Mouse (Mus musculus) left cerebral cortex, adult 8-10 months (tissue): ENCODE measurements around the gene Atn1. TPM values are rescaled to one million over a fixed set of nuclear protein-coding genes. Genes with fewer than 3 reads are reported as not detected.
A peak's percentile ranks its signal among the peaks of the same experiment; 100 is the strongest.

Experiments
- DNase-seq, 2 experiments: peaks; one replicate each; pipeline ENCODE4 v3.0.0; 2022; ENCODE audit warnings: low spot score in 2 of 2
- microRNA-seq, 2 experiments: library from miRNA; unstranded; fragments of <30 nt; microRNA quantifications; one replicate each; pipeline ENCODE4 v1.2.0; 2022
- total RNA-seq, 4 experiments: library from RNA; stranded (reverse); gene quantifications; 2 replicates each; pipeline ENCODE4 v1.2.4; 2022

Gene Atn1
- total RNA-seq, 4 experiments from 2014 or later = 146 to 166 (median 159) TPM

DNA sequence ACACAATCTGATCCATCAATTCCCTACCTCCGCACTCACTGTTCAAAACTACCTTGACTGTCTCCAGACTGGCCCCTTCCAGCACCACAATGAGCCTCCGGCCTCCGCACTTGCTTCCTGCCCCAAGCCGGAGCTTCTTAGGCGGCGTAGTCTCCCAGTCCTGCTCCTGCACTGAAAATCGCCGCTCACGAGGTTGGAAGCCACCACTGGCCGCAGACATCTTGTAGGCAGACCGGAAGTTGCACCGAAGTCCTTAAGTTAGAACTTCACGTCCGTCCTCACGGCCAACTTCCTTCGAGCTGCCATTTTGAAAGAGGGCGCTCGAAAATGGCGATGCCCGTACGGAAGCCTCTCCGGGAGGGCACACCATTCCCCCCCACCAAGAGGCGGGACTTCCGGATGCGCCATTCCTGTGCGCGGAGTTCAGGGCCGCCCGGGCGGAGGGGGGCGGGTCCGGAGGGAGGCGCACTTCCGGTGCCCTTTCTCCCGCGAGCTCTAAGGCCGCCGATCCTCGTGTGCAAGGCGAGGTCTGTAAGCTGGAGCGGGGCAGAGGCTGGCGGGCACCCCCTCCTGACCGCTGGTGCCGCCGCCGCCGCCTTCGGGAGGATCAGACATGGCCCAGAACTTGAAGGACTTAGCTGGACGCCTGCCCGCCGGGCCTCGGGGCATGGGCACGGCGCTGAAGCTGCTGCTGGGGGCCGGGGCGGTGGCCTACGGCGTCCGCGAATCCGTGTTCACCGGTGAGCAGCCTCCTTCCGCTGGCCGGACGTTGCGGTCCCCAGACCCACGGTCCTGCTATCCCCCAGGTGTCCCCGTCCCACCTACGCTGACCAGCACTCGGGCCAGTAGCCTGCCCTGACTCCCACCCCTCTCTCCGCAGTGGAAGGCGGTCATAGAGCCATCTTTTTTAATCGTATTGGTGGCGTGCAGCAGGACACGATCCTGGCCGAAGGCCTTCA, 44.2 kb downstream of the Atn1 start, which contains the start of the genes Emg1 and Phb2:
Gene Emg1 (minus strand): TSS at position 355 of the 959 bp plus-strand sequence.
Gene Phb2 (plus strand): TSS at position 513 of the 959 bp plus-strand sequence.
- peak; percentile 93 to 97 for DNase-seq

- DNase-seq = no peak
Measured at GRCm38 (mm10) chr6:124708289-124708889, 47.9 kb downstream of the Atn1 start.

- DNase-seq = no peak
Measured at GRCm38 (mm10) chr6:124706061-124706627, 50.2 kb downstream of the Atn1 start.

DNA sequence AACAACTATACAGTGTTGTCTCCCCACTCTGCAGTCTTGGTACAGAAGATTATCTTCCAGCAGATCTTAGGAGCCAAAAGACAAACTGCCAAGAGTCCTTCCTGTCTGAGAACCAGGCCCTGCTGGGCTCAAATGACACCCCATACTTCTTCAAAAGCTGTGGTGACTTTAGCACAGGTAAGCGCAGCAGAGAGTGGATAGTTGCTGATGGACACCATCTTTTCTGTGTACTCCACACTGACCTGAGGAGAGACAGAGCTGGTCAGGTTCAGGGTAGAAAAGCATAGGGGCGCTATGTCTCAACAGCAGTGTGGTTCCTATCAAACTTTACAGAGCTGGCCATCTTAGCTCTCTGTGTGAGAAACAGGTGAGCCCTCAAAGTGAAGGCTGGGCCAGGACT, 51.9 kb downstream of the Atn1 start:
- no peak for DNase-seq

GRCm38 (mm10) chr6:124703789-124704188, 52.5 kb downstream of the Atn1 start:
- no peak for DNase-seq

GRCm38 (mm10) chr6:124702784-124703103, 53.6 kb downstream of the Atn1 start:
- peak; percentile 54 to 61 for DNase-seq

DNA sequence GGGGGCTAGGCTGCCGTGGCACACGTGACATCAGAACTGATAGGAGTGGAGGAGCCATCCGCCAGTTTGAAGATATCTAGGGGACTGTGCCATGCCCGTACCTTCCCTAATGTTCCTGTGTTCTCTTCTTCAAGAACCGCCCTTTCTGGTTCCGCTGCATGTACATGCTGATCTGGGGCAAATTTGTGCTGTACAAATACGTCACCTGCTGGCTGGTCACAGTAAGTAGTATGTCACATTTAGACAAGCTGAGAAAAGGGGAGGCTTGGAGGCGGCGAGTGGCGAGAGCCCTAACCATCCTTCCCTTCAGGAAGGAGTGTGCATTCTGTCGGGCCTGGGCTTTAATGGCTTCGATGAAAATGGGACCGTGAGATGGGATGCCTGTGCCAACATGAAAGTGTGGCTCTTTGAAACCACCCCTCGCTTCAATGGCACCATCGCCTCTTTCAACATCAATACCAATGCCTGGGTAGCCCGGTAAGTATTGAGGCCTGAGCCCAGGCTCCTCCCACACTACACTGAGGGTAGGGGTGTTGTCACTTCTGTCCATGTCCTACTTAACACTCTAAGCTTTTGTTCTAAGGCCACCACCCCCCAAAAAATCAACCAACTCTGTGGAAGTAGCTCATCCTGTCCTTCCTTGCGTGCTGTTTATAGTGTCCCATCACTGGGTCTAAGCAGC, 54.1 kb downstream of the Atn1 start:
- no peak for DNase-seq

DNA sequence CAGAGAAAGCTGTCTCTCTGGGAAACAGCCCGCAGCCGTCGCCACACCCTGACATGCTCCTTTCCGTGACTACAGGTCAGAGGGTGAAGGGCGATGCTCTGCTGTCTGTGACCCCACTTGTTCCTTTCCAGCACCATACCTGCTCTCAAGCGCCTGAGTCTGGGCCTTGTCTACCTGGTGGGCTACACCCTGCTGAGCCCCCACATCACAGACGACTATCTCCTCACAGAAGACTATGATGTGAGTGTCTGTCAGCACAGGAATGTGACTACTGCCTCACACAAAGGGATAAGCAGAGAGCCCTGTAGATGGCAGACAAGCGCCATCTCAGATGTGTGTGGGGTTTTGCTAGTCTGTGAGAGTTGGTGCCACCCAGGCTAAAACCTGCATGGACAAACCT, 55.0 kb downstream of the Atn1 start:
- no peak for DNase-seq

GRCm38 (mm10) chr6:124699962-124700610, 56.2 kb downstream of the Atn1 start:
- peak in 1 of 2 experiments; percentile 75 for DNase-seq

GRCm38 (mm10) chr6:124699366-124699765, 57.0 kb downstream of the Atn1 start:
- DNase-seq = no peak

DNA sequence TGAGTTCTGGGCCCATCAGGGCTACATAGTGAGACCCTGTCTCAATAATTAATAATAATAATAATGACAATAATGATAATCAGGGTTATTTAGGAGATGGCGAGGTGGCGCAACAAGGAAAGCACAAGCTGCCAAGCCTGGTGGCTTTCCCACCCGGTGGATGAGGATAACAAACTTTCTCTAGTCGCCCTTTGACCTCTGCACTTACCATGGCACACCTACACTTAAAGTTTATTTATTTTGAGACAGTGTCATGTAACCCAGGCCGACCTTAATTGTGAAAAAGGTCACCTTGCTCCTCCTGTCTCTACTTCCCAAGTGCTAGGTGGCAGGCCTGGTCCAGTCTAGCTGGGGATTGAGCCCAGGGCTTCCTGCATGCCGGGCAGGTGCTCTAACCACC, 57.6 kb downstream of the Atn1 start:
- no peak for DNase-seq

GRCm38 (mm10) chr6:124696441-124697150, 59.7 kb downstream of the Atn1 start:
- DNase-seq = no peak

GRCm38 (mm10) chr6:124694166-124694955, 62.0 kb downstream of the Atn1 start:
- peak in 1 of 2 experiments; percentile 76 for DNase-seq

- no peak for DNase-seq
Measured at GRCm38 (mm10) chr6:124693243-124693981, 62.9 kb downstream of the Atn1 start.

Small RNA genes within 50 kb of the gene (microRNA-seq; reads per million reads assigned to microRNA genes)
- gene Mir141 (2.9 to 10.4 reads per million in 2 experiments), gene Mir200c (47.2 to 64.3 reads per million in 2 experiments)

Other genes with a start within 250 kb of the Atn1 start
- gene C1ra, start 244.1 kb downstream of the Atn1 start, total RNA-seq = 1 to 10 TPM; 1.7 to 2.2 (median 1.9) TPM
- 1 to 10 TPM in 3 of 4 experiments, under 1 TPM in 1; 0.93 to 3.0 (median 1.2) TPM for gene C1s1, start 214.2 kb downstream of the Atn1 start, total RNA-seq
- gene C1rb, start 186.2 kb downstream of the Atn1 start, total RNA-seq = not detected
- under 1 TPM in 3 of 4 experiments, not detected in 1; 0.22 to 0.23 (median 0.23) TPM for gene C1s2, start 120.4 kb downstream of the Atn1 start, total RNA-seq
- 10 to 100 TPM; 22.6 to 34.6 (median 26.1) TPM for gene Lpcat3, start 93.5 kb downstream of the Atn1 start, total RNA-seq
- gene Emg1, start 44.3 kb downstream of the Atn1 start, total RNA-seq = 10 to 100 TPM; 41.0 to 48.1 (median 43.4) TPM
- gene Phb2, start 44.2 kb downstream of the Atn1 start, total RNA-seq = 100 to 1,000 TPM; 111 to 126 (median 116) TPM
- gene Ptpn6, start 17.8 kb downstream of the Atn1 start, total RNA-seq = 10 to 100 TPM in 2 of 4 experiments, 1 to 10 TPM in 2; 2.3 to 15.0 (median 7.9) TPM
- gene Grcc10, start 15.2 kb downstream of the Atn1 start, total RNA-seq = 100 to 1,000 TPM; 301 to 323 (median 310) TPM
- not detected for gene Gm45234, start 503 bp downstream of the Atn1 start, total RNA-seq
- 1,000 to 10,000 TPM; 1,117 to 1,267 (median 1,165) TPM for gene Eno2, start 13.1 kb upstream of the Atn1 start, total RNA-seq
- gene Lrrc23, start 23.2 kb upstream of the Atn1 start, total RNA-seq = 1 to 10 TPM; 2.3 to 3.4 (median 2.7) TPM
- 1 to 10 TPM; 4.0 to 5.8 (median 5.0) TPM for gene Spsb2, start 52.1 kb upstream of the Atn1 start, total RNA-seq
- gene Tpi1, start 57.8 kb upstream of the Atn1 start, total RNA-seq = 100 to 1,000 TPM; 794 to 847 (median 813) TPM
- 100 to 1,000 TPM; 200 to 215 (median 204) TPM for gene Usp5, start 73.0 kb upstream of the Atn1 start, total RNA-seq
- gene Cdca3, start 73.0 kb upstream of the Atn1 start, total RNA-seq = 1 to 10 TPM in 1 of 4 experiments, under 1 TPM in 3; 0.49 to 1.0 (median 0.80) TPM
- gene Gnb3, start 83.8 kb upstream of the Atn1 start, total RNA-seq = under 1 TPM in 3 of 4 experiments, not detected in 1; 0.20 to 0.87 (median 0.53) TPM
- gene P3h3, start 101.2 kb upstream of the Atn1 start, total RNA-seq = 10 to 100 TPM; 18.5 to 25.6 (median 20.6) TPM
- 100 to 1,000 TPM; 202 to 224 (median 204) TPM for gene Gpr162, start 107.5 kb upstream of the Atn1 start, total RNA-seq
- gene Cd4, start 131.7 kb upstream of the Atn1 start, total RNA-seq = 10 to 100 TPM; 13.4 to 17.2 (median 15.9) TPM
- gene Lag3, start 155.2 kb upstream of the Atn1 start, total RNA-seq = 10 to 100 TPM in 2 of 4 experiments, 1 to 10 TPM in 2; 2.4 to 12.6 (median 6.8) TPM
- 100 to 1,000 TPM; 915 to 964 (median 945) TPM for gene Ptms, start 163.6 kb upstream of the Atn1 start, total RNA-seq
- 100 to 1,000 TPM; 578 to 635 (median 620) TPM for gene Mlf2, start 174.9 kb upstream of the Atn1 start, total RNA-seq
- 100 to 1,000 TPM; 154 to 177 (median 165) TPM for gene Cops7a, start 209.0 kb upstream of the Atn1 start, total RNA-seq
- 100 to 1,000 TPM; 146 to 232 (median 185) TPM for gene Pianp, start 240.2 kb upstream of the Atn1 start, total RNA-seq